Mouse (Mus musculus) small intestine, adult 2 months (tissue): ENCODE results near the gene Rnf225. TPM values are rescaled to one million over a fixed set of nuclear protein-coding genes. Genes with fewer than 3 reads are reported as not detected.

Experiments used
- H3K27ac ChIP-seq: fragments of 200-500 bp; 2 replicates; pipeline ENCODE4 v1.5.1; 2012; ENCODE audit warnings: low read depth, low read length, control low read depth, inconsistent platforms; ENCODE audit not compliant: insufficient read depth
- H3K27me3 ChIP-seq: fragments of 200-500 bp; 2 replicates; pipeline ENCODE4 v1.6.1; 2012; ENCODE audit warnings: mild to moderate bottlenecking, moderate library complexity, low read length, inconsistent platforms; ENCODE audit not compliant: control insufficient read depth, insufficient read depth
- H3K36me3 ChIP-seq: fragments of 200-500 bp; 2 replicates; pipeline ENCODE4 v1.6.1; 2012; ENCODE audit warnings: mild to moderate bottlenecking, low read length, control low read depth, inconsistent platforms; ENCODE audit not compliant: control insufficient read depth, insufficient read depth
- H3K4me1 ChIP-seq: fragments of 200-500 bp; 2 replicates; pipeline ENCODE4 v1.6.1; 2012; ENCODE audit warnings: low read length, inconsistent platforms, mixed read lengths; ENCODE audit not compliant: control insufficient read depth, insufficient read depth, insufficient read length
- H3K4me3 ChIP-seq: fragments of 200-500 bp; 2 replicates; pipeline ENCODE4 v1.5.1; 2012; ENCODE audit warnings: low read depth, mild to moderate bottlenecking, control low read depth, inconsistent platforms, low read length, moderate library complexity
- CTCF ChIP-seq: fragments of 200-500 bp; IDR thresholded peaks from 2 replicates; pipeline ENCODE4 v1.5.1; 2012; ENCODE audit warnings: low read depth, mild to moderate bottlenecking, control low read depth, inconsistent platforms, low read length, moderate library complexity, mixed read lengths; ENCODE audit not compliant: insufficient replicate concordance, insufficient read length; ENCODE audit errors: extremely low read depth
- POLR2A ChIP-seq: fragments of 200-500 bp; IDR thresholded peaks from 2 replicates; pipeline ENCODE4 v1.6.1; 2012; ENCODE audit warnings: low read depth, mild to moderate bottlenecking, control low read depth, inconsistent platforms, low read length, moderate library complexity
- WGBS: fragments of 180-500 bp; shearing (Covaris S2); methylation state at CpG from one replicate; pipeline ENCODE4 v1.1.7; 2018; 5-methylcytosine and 5-hydroxymethylcytosine counted together
- polyA plus RNA-seq: library from polyadenylated mRNA; depleted of rRNA; stranded (reverse); fragments of >200 nt; gene quantifications from 2 replicates; pipeline ENCODE4 v1.2.3, GENCODE M21; 2012

The Rnf225 gene
- polyA plus RNA-seq, 1 experiment: 0.41 TPM

DNA sequence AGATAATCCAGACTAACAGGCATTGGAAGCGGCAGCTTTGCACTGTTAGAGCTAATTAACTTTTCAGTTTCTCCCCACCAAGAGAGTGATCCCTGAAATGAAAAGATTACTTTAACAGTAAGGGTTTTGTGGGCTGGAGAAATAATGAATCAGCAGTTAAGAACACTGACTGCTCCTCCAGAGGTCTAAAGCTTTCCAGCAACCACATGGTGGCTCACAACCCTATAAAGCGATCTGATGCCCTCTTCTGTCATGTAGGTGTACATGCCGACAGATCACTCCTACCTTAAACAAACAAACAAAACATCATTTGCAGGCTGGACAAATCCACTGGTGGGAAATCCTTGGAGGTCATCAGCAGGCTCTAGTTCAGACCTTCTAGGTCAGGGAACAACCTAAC, 27.7 kb downstream of the Rnf225 start:
- no peak overlapping the region for H3K27ac ChIP-seq
- no peak overlapping the region for H3K4me3 ChIP-seq
- TF ChIP-seq CTCF: no peak
- TF ChIP-seq POLR2A: no peak
- 36% methylated on average over 3 of the region's 3 CpGs for WGBS
- H3K36me3 ChIP-seq: no peaks in the 10 kb centered on the region
- H3K27me3 ChIP-seq: no peaks in the 10 kb centered on the region
- H3K4me1 ChIP-seq: peaks cover 4% of the 10 kb centered on the region; the same call in 1 of the 2 replicates

DNA sequence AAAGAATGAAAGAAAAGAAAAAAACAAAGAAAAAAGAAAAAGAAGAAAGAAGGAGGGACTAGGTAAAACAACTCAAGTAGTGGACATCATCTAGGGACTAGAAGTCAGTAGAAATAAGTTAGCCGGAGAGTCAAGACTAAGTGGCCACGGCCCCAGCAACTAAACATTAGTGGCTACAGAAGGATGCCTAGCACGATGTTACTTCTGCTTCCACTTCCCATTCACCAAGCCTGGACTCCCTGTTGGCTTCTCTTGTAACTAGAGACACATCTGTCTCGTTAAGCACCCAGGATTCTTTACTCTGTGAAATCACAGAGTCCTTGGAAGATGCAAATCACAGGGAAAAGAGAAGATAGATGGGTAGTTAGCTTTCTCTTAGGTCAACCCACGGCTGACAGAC, 30.3 kb downstream of the Rnf225 start:
- H3K27ac ChIP-seq: no peak overlapping the region
- 81% methylated on average over 5 of the region's 5 CpGs for WGBS

DNA sequence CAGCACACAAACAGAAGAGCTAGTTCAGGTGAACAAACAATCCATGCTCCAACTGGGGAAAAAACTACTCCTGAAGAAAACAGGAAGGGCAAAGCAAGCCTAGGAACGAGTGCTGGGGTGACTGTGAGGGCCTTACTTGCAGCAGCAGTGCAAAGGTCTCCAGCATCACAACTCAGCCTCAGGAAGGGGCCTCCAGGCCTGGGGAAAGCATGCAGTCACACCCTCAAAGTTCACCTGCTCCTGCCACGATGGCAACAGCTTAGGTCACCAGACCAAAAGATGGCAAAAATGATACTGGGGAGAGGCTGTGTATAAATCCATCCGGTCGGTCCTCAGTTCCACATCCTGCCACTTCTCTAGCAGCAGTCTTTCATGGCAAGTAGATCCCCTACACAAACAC, 31.7 kb downstream of the Rnf225 start:
- Histone ChIP-seq H3K4me1 (peaks cover 3% of the 10 kb centered on the region; the same call in 1 of the 2 replicates), H3K4me3 (no peak overlapping the region), H3K36me3 (no peaks in the 10 kb centered on the region), H3K27me3 (no peaks in the 10 kb centered on the region), H3K27ac (no peak overlapping the region)
- 42% methylated on average over 4 of the region's 4 CpGs for WGBS
- TF ChIP-seq POLR2A: no peak

More for the DNA sequence above, 30.3 kb downstream of the Rnf225 start:
- Histone ChIP-seq H3K27me3 (no peaks in the 10 kb centered on the region), H3K4me1 (peaks cover 3% of the 10 kb centered on the region; the same call in 1 of the 2 replicates), H3K36me3 (no peaks in the 10 kb centered on the region), H3K4me3 (no peak overlapping the region)
- TF ChIP-seq POLR2A (no peak), CTCF (no peak)

DNA sequence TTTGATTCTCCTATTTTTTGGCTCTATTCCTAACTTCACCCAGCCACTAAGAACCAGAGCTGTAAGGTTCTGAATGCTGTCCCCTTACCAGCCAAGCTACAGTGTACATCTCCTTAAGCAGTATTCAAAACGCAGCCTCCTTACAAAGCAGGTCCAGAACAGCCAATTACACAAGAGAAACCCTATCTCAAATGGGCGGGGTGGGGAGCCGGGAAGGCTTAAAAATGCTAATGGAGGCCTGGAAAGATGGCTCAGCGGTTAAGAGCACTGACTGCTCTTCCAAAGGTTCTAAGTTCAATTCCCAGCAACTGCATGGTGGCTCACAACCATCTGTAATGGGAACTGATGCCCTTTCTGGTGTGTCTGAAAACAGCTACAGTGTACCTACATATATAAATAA, 32.5 kb downstream of the Rnf225 start:
- Histone ChIP-seq H3K27ac (no peak overlapping the region), H3K27me3 (no peaks in the 10 kb centered on the region), H3K4me1 (peaks cover 3% of the 10 kb centered on the region; the same call in 1 of the 2 replicates), H3K36me3 (no peaks in the 10 kb centered on the region), H3K4me3 (no peak overlapping the region)
- TF ChIP-seq POLR2A: no peak
- no peak for TF ChIP-seq CTCF
- WGBS: 61% methylated on average over 4 of the region's 4 CpGs

DNA sequence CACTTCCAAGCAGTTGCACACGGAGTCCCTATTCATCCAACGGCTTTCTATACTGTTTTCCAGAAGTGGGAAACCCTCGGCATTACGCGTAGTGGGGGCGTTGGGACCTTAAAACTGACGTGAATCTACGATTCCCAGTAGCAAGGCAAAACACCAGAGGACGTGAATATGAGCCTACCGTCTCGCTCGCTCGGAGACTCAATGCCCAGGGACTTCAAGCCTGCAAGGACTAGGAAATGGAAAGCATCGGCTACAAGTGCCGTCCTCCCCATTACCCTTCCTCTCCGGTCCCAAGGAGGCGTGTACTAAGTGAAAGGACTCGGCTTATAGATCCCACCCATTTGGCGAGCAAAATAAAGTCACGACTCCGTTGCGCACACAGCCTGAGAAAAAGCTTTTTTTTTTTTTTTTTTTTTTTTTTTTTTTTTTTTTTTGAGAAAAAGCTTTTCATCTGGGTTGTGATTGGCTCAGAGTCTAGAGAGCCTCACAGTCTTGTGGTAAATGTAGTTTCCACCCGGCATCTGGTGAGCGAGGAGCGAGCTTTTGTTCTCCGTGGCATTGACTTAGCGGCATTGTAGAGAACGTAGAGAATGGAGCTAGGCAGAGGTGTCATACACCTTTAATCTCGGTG, 34.4 kb downstream of the Rnf225 start:
- Histone ChIP-seq H3K27me3 (no peaks in the 10 kb centered on the region), H3K4me1 (peaks cover 9% of the 10 kb centered on the region; the same call in 1 of the 2 replicates)

DNA sequence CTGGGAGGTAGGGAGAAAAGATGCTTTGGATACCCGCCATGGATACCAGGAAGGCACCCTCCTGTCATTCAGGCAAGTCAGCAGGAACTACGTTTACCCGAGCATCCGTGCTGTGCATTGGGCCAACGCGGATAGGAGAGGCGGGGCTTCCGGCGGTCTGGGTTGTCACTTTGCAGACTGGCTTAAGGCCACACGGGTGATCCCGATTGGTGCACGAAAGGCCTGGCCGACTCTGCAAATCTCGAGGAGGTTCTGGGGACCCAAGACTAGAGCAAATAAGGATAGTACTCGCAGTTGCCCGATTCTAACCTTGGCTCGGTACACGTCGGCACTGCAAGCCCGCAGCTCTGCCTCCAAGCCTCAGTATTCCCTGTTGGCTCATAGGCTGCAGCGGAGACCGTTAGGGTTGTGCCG, 38.5 kb downstream of the Rnf225 start, which contains the start of gene Zfp324:
Zfp324 (plus strand) TSS at position 161 of the 414 bp plus-strand sequence.
- Histone ChIP-seq H3K4me3 (peak within 1 kb of the TSS; percentile 79), H3K36me3 (peaks cover 13% of the 10 kb centered on the region), H3K27me3 (no peaks in the 10 kb centered on the region), H3K27ac (peak within 1 kb of the TSS; percentile 85), H3K4me1 (peaks cover 10% of the 10 kb centered on the region; the same call in 1 of the 2 replicates)
- WGBS: under 1% methylated on average over 23 of the region's 23 CpGs
- TF ChIP-seq CTCF (no peak), POLR2A (peak; percentile 61)

More for the DNA sequence above, 34.4 kb downstream of the Rnf225 start:
- 4% methylated on average over 29 of the region's 29 CpGs for WGBS
- peak overlapping the region; percentile 85 for H3K27ac ChIP-seq
- TF ChIP-seq CTCF (no peak), POLR2A (no peak; the same call in 1 of the 2 replicates)
- H3K36me3 ChIP-seq: no peaks in the 10 kb centered on the region
- H3K4me3 ChIP-seq: peak overlapping the region; percentile 65

DNA sequence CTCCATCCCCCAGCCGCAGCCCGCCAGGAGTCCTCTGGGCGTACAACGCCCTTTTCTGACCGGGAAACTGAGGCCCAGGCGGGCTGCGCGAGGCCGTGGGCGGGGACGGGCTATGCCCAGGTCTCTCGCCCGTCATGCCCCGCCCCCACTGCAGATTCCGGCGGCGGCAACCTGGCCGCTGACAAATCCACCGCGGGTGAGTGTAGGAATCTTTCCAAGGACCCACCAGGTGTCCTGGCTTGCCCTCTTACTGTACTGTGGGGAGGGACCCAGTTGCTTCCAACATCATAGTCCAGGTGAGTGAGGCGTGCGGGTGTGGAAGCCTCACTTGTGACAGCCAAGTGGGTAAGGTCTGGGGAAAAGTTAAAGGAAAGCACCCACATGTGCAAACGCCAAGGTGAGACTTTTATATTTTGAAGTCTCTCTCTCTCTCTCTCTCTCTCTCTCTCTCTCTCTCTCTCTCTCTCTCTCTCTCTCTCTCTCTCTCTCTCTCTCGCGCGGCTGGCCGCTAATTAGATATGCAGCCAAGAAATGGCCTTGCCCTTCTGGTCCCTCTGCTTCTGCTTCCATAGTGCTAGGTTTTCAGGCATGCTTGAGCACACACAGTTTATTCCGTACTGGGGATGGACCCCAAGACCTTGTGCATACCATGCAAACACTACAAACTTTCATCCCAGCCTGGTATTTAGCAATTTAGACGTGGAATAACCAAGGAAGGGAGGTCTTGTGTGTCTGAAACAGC, 39.1 kb downstream of the Rnf225 start:
- WGBS: under 1% methylated on average over 29 of the region's 29 CpGs
- Histone ChIP-seq H3K36me3 (peaks cover 17% of the 10 kb centered on the region), H3K4me3 (peak overlapping the region; percentile 79), H3K27me3 (no peaks in the 10 kb centered on the region), H3K4me1 (peaks cover 10% of the 10 kb centered on the region; the same call in 1 of the 2 replicates), H3K27ac (peak overlapping the region; percentile 85)
- no peak for TF ChIP-seq POLR2A
- no peak for TF ChIP-seq CTCF
